ENCODE assay signal across 10 mouse cellular contexts in genomic region chr1:63857933-63858649, GRCm38 (mm10).
A peak's percentile ranks its signal among the peaks of the same experiment; 100 is the strongest.
DNase-seq lines count a peak whose midpoint lies in the region; ATAC-seq and TF ChIP-seq lines count a peak whose summit lies in the region.
"Had no signal": no experiment of that assay in that cellular context is flagged by ENCODE, and none has a peak within 500 bp of the region (broad histone marks: within the 10 kb centered on the region; RNA-seq: fewer than 3 reads in every experiment).

No protein-coding gene starts in this region.

- H3K9ac ChIP-seq in lung, embryonic 16.5 days (ENCODE audit: low read length): no peak overlapping the region
- no peak overlapping the region for H3K9ac ChIP-seq in forebrain, postnatal 0 days
- H3K9ac ChIP-seq in midbrain, embryonic 14.5 days (replicated peaks; ENCODE audit: low read length): no peak overlapping the region
- H3K9ac ChIP-seq: liver, embryonic 14.5 days had no signal

- ATAC-seq in lung, embryonic 16.5 days (ENCODE audit: low read depth): peak; percentile 26; the same call in 1 of the 2 replicates
- ATAC-seq in forebrain, postnatal 0 days: peak; percentile 66
- peak; percentile 80; the same call in 1 of the 2 replicates for ATAC-seq in midbrain, embryonic 14.5 days (ENCODE audit: low FRiP score, low TSS enrichment)

- H3K36me3 ChIP-seq in lung, embryonic 16.5 days (ENCODE audit: control insufficient read depth, insufficient read depth, low read length): no peaks in the 10 kb centered on the region
- no peaks in the 10 kb centered on the region for H3K36me3 ChIP-seq in forebrain, postnatal 0 days (ENCODE audit: insufficient read depth)
- H3K36me3 ChIP-seq in midbrain, embryonic 14.5 days (ENCODE audit: control insufficient read depth, insufficient read depth, low read length): no peaks in the 10 kb centered on the region

- peak overlapping the region; percentile 36; the same call in 1 of the 2 replicates for H3K27ac ChIP-seq in lung, embryonic 16.5 days (ENCODE audit: low read length)
- peak overlapping the region; percentile 80 for H3K27ac ChIP-seq in forebrain, postnatal 0 days (ENCODE audit: low read depth, low read length)
- peak overlapping the region; percentile 85 for H3K27ac ChIP-seq in midbrain, embryonic 14.5 days (replicated peaks; ENCODE audit: low read depth, low read length)
- no peak overlapping the region for H3K27ac ChIP-seq in gastrocnemius, adult 2 months
- H3K27ac ChIP-seq: liver, embryonic 14.5 days had no signal

- no peak for DNase-seq in lung, postnatal 10 days
- DNase-seq in brain, adult 2 months (ENCODE audit: low read depth, low spot score): peak; percentile 43
- DNase-seq in forebrain, postnatal 0 days: peak; percentile 74
- peak; percentile 85 for DNase-seq in midbrain, embryonic 14.5 days
- no peak for DNase-seq in adrenal gland, postnatal 25 days
- no peak for DNase-seq in gastrocnemius, adult 2 months
- DNase-seq: cerebellum, postnatal 25 days had no signal

- H3K4me1 ChIP-seq in lung, embryonic 16.5 days (replicated peaks; ENCODE audit: control insufficient read depth, insufficient read depth, low read length): peaks cover 10% of the 10 kb centered on the region; the same call in 1 of the 2 replicates
- H3K4me1 ChIP-seq in forebrain, postnatal 0 days (ENCODE audit: insufficient read depth): peaks cover 5% of the 10 kb centered on the region; the same call in 1 of the 2 replicates
- peaks cover 18% of the 10 kb centered on the region for H3K4me1 ChIP-seq in midbrain, embryonic 14.5 days (ENCODE audit: control insufficient read depth, insufficient read depth, low read length)

- no peak for TF ChIP-seq CTCF in forebrain, postnatal 0 days (IDR thresholded peaks at IDR 0.05; ENCODE audit: low read depth)
- TF ChIP-seq CTCF in gastrocnemius, adult 2 months (IDR thresholded peaks at IDR 0.05): no peak

- 23% methylated on average over 6 of the region's 6 CpGs for WGBS in lung, embryonic 16.5 days
- 19% methylated on average over 6 of the region's 6 CpGs for WGBS in forebrain, postnatal 0 days
- 26% methylated on average over 6 of the region's 6 CpGs for WGBS in midbrain, embryonic 14.5 days

- no peak overlapping the region for H3K4me3 ChIP-seq in lung, embryonic 16.5 days (ENCODE audit: low read length)
- H3K4me3 ChIP-seq in forebrain, postnatal 0 days (ENCODE audit: low read depth, low read length): no peak overlapping the region
- no peak overlapping the region for H3K4me3 ChIP-seq in midbrain, embryonic 14.5 days (replicated peaks; ENCODE audit: low read depth, low read length)
- H3K4me3 ChIP-seq in gastrocnemius, adult 2 months: no peak overlapping the region
- H3K4me3 ChIP-seq: megakaryocyte, embryonic 14.5 days had no signal

- no peak overlapping the region for H3K4me2 ChIP-seq in lung, embryonic 16.5 days (ENCODE audit: low read depth, low read length)
- H3K4me2 ChIP-seq in forebrain, postnatal 0 days (ENCODE audit: low read depth): no peak overlapping the region
- H3K4me2 ChIP-seq in midbrain, embryonic 14.5 days (ENCODE audit: low read length): peak overlapping the region; percentile 27

- H3K27me3 ChIP-seq in lung, embryonic 16.5 days (ENCODE audit: control insufficient read depth, insufficient read depth, low read depth, low read length): no peaks in the 10 kb centered on the region
- H3K27me3 ChIP-seq in forebrain, postnatal 0 days (ENCODE audit: insufficient read depth, low read length): no peaks in the 10 kb centered on the region
- H3K27me3 ChIP-seq in midbrain, embryonic 14.5 days (ENCODE audit: control insufficient read depth, insufficient read depth, low read length): no peaks in the 10 kb centered on the region

- intact Hi-C loops in gastrocnemius, adult 2 months (cut with DNase I): no loop called here

- H3K9me3 ChIP-seq in lung, embryonic 16.5 days (ENCODE audit: control insufficient read depth, low read length): no peaks in the 10 kb centered on the region
- no peaks in the 10 kb centered on the region for H3K9me3 ChIP-seq in forebrain, postnatal 0 days (ENCODE audit: low read length)
- no peaks in the 10 kb centered on the region for H3K9me3 ChIP-seq in midbrain, embryonic 14.5 days (ENCODE audit: control insufficient read depth, low read length)
- H3K9me3 ChIP-seq: megakaryocyte, embryonic 14.5 days had no signal

Comparison
In these comparisons a context has a peak if more than half of its experiments do, and no peak if none do; other contexts are left out.
1. ATAC-seq: peak in every context shown above with its lines; median percentile 80 in midbrain, embryonic 14.5 days; 66 in forebrain, postnatal 0 days; 26 in lung, embryonic 16.5 days.
2. DNase-seq: peak in brain, adult 2 months (single experiment), forebrain, postnatal 0 days (single experiment) and midbrain, embryonic 14.5 days (single experiment); none in lung, postnatal 10 days (single experiment), adrenal gland, postnatal 25 days (single experiment) and gastrocnemius, adult 2 months (single experiment).